Mouse (Mus musculus): Measurements from ENCODE around the gene Serpinb3a.
"Not testable (repeated sequence)": the region's sequence is repeated elsewhere in the genome, so short reads cannot be mapped to it uniquely, and the experiment has no call there.

Gene Serpinb3a

GRCm38 (mm10) chr1:107052203-107052602 lies at the start of gene Serpinb3a:
TSS of gene Serpinb3a (minus strand) at chr1:107052303.
- DNase-seq (ENCODE audit: extremely low read depth, insufficient read length, low spot score), result no peak

GRCm38 (mm10) chr1:107098417-107098816 lies 46.3 kb upstream of the Serpinb3a start:
- DNase-seq (ENCODE audit: extremely low read depth, insufficient read length, low spot score), result no peak

GRCm38 (mm10) chr1:107083406-107083805 lies 31.3 kb upstream of the Serpinb3a start, which contains the start of gene Serpinb3d:
TSS of gene Serpinb3d (minus strand) at chr1:107083506.
- no peak for DNase-seq (ENCODE audit: extremely low read depth, insufficient read length, low spot score)

- not testable (repeated sequence) for DNase-seq (ENCODE audit: extremely low read depth, insufficient read length, low spot score)
Measured at GRCm38 (mm10) chr1:107034236-107034635, 17.9 kb downstream of the Serpinb3a start.

GRCm38 (mm10) chr1:107025886-107026285 lies 26.2 kb downstream of the Serpinb3a start:
- no peak for DNase-seq (ENCODE audit: extremely low read depth, insufficient read length, low spot score)

- peak; percentile 5 for DNase-seq (ENCODE audit: extremely low read depth, insufficient read length, low spot score)
Measured at GRCm38 (mm10) chr1:107015210-107015609, 36.9 kb downstream of the Serpinb3a start.

- DNase-seq (ENCODE audit: extremely low read depth, insufficient read length, low spot score), result peak; percentile 6
Measured at GRCm38 (mm10) chr1:107014530-107014929, 37.6 kb downstream of the Serpinb3a start.

- DNase-seq (ENCODE audit: extremely low read depth, insufficient read length, low spot score), result no peak
Measured at GRCm38 (mm10) chr1:107006316-107006715, 45.8 kb downstream of the Serpinb3a start.

- no peak for DNase-seq (ENCODE audit: extremely low read depth, insufficient read length, low spot score)
Measured at GRCm38 (mm10) chr1:107001754-107002153, 50.3 kb downstream of the Serpinb3a start.

- peak; percentile 7 for DNase-seq (ENCODE audit: extremely low read depth, insufficient read length, low spot score)
Measured at GRCm38 (mm10) chr1:107000424-107000823, 51.7 kb downstream of the Serpinb3a start.
